Mouse (Mus musculus) ES-E14 (cell line): ENCODE results near the gene Cnot10. TPM values are rescaled to one million over a fixed set of nuclear protein-coding genes. Genes with fewer than 3 reads are reported as not detected.

Experiments
- DNase-seq: peaks from one replicate; pipeline ENCODE4 v3.0.0-alpha.2; 2013; ENCODE audit warnings: low read depth, low spot score
- H3K27ac ChIP-seq: 2 replicates; pipeline ENCODE4 v1.5.1; 2012; ENCODE audit warnings: low read depth, mild to moderate bottlenecking, low read length, moderate library complexity, mixed read lengths; ENCODE audit not compliant: poor library complexity, insufficient read depth, severe bottlenecking
- H3K36me3 ChIP-seq: 2 replicates; pipeline ENCODE4 v1.6.1; 2012; ENCODE audit warnings: mild to moderate bottlenecking, low read length, moderate library complexity, mixed read lengths; ENCODE audit not compliant: control insufficient read depth, poor library complexity, insufficient read depth, severe bottlenecking
- H3K4me1 ChIP-seq, 2 experiments: fragments of 150-350 bp in 1 of 2; sonication (generic) in 1 of 2; 2 replicates each; pipeline ENCODE4 v1.6.1; 2012; ENCODE audit warnings: low read length in 2 of 2, mild to moderate bottlenecking in 1 of 2, mixed read lengths in 1 of 2; ENCODE audit not compliant: control insufficient read depth in 2 of 2, insufficient read depth in 2 of 2, poor library complexity in 1 of 2
- H3K4me3 ChIP-seq, 2 experiments: fragments of 150-350 bp in 1 of 2; sonication (generic) in 1 of 2; 2 replicates each; pipeline ENCODE4 v1.5.1; 2012; ENCODE audit warnings: low read length in 2 of 2, low read depth in 1 of 2, mild to moderate bottlenecking in 1 of 2, mixed read lengths in 1 of 2; ENCODE audit not compliant: insufficient read depth in 1 of 2, poor library complexity in 1 of 2, severe bottlenecking in 1 of 2
- H3K9ac ChIP-seq: 2 replicates; pipeline ENCODE4 v1.6.1; 2012; ENCODE audit warnings: low read depth, mild to moderate bottlenecking, low read length, mixed read lengths; ENCODE audit not compliant: poor library complexity, insufficient read depth, severe bottlenecking
- H3K9me3 ChIP-seq: fragments of 150-350 bp; sonication (generic); 2 replicates; pipeline ENCODE4 v1.6.1; 2012; ENCODE audit warnings: low read depth, mild to moderate bottlenecking, low read length; ENCODE audit not compliant: control insufficient read depth, insufficient read depth
- CHD2 ChIP-seq: IDR thresholded peaks from 2 replicates; pipeline ENCODE4 v1.6.1; 2014; ENCODE audit warnings: mild to moderate bottlenecking, low read depth, low read length, inconsistent platforms
- HCFC1 ChIP-seq: IDR thresholded peaks from 2 replicates; pipeline ENCODE4 v1.6.1; 2012; ENCODE audit warnings: low read length, inconsistent platforms, borderline replicate concordance; ENCODE audit not compliant: insufficient read depth
- MAFK ChIP-seq: IDR thresholded peaks from 2 replicates; pipeline ENCODE4 v1.6.1; 2014; ENCODE audit warnings: mild to moderate bottlenecking, low read depth, low read length, inconsistent platforms; ENCODE audit not compliant: insufficient read depth
- ZC3H11A ChIP-seq: IDR thresholded peaks from 2 replicates; pipeline ENCODE4 v1.6.1; 2012; ENCODE audit warnings: low read depth, mild to moderate bottlenecking, inconsistent platforms, low read length, borderline replicate concordance
- ZNF384 ChIP-seq: IDR thresholded peaks from 2 replicates; pipeline ENCODE4 v1.6.1; 2012; ENCODE audit warnings: low read depth, low read length, inconsistent platforms
- in situ Hi-C, 2 experiments: fragments of 600-800 bp; cut with MboI; formaldehyde crosslinking; loops; one replicate each; pipeline ENCODE4 v1.15.1; 2025; ENCODE audit warnings: low sequenced_read_pairs in 2 of 2, inconsistent platforms in 1 of 2; ENCODE audit not compliant: unreplicated experiment in 2 of 2
- total RNA-seq: library from RNA; depleted of rRNA; stranded (reverse); fragments of 300-350 nt; gene quantifications from 2 replicates; pipeline ENCODE4 v1.2.3, GENCODE M21; 2012

The Cnot10 gene
- total RNA-seq, 1 experiment: 73.0 TPM

DNA sequence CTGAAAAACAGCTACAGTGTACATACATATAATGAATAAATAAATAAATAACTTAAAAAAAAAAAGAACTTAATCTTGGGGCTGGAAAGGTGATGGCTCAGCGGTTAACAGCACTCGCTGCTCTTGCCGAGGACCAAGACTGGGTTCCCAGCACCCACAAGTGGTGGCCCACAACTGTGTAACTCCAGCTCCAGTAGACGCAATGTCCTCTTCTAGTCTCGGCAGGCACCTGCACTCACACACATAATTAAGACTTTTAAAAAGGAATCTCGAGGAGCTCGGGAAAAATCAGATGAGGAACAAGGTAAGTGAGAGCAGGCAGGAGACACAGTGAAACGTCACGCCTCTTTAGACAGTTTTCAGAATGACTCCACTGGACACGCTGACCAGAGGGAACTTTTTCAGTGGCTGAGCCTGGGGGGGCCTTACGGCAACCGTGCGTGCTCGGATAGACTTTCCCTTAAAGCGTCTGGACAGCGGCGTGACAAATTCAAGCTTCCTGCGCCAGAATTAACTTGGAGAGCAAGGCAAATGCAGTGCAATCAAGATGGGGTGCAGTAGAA is 717 bp downstream of the Cnot10 start:
- Histone ChIP-seq H3K4me3 (peak overlapping the region; percentile 88 to 91), H3K27ac (peak overlapping the region; percentile 77), H3K4me1 (peaks cover 8 to 11% of the 10 kb centered on the region in 2 experiments), H3K36me3 (peaks cover 11% of the 10 kb centered on the region; the same call in 1 of the 2 replicates), H3K9ac (peak overlapping the region; percentile 89), H3K9me3 (no peaks in the 10 kb centered on the region)
- no peak for DNase-seq
- TF ChIP-seq ZC3H11A (no peak), ZNF384 (no peak), CHD2 (no peak), MAFK (no peak), HCFC1 (no peak)
- in situ Hi-C loops: no loop called here

DNA sequence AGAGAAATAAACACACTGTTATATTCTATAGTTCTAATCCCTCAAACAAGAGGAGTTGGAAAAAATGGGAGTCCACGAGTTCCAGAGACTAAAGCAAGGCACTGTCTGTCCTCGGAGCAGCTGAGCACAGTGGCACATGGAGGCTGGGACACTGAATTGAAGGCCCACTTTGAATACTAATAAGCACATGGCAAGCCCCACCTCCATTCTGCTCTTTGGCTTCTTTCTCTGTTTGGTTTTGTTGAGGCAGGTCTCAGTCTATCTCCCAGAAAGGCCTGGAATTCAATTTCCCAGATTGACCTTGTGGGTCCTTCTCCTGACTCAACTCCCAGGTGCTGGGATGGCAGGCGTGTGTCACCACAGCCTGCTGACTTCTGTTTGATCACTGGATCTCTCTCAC is 3.2 kb downstream of the Cnot10 start:
- Histone ChIP-seq H3K4me3 (peak overlapping the region in 1 of 2 experiments; percentile 7; a peak in 2 of 4 replicates), H3K9ac (peak overlapping the region; percentile 27), H3K4me1 (peaks cover 8 to 11% of the 10 kb centered on the region in 2 experiments), H3K36me3 (peaks cover 15% of the 10 kb centered on the region; the same call in 1 of the 2 replicates), H3K27ac (peak overlapping the region; percentile 34; the same call in 1 of the 2 replicates), H3K9me3 (no peaks in the 10 kb centered on the region)
- in situ Hi-C loops: no loop called here
- TF ChIP-seq CHD2: no peak
- no peak for TF ChIP-seq ZNF384
- no peak for TF ChIP-seq ZC3H11A
- TF ChIP-seq MAFK: no peak
- no peak for TF ChIP-seq HCFC1
- DNase-seq: no peak

DNA sequence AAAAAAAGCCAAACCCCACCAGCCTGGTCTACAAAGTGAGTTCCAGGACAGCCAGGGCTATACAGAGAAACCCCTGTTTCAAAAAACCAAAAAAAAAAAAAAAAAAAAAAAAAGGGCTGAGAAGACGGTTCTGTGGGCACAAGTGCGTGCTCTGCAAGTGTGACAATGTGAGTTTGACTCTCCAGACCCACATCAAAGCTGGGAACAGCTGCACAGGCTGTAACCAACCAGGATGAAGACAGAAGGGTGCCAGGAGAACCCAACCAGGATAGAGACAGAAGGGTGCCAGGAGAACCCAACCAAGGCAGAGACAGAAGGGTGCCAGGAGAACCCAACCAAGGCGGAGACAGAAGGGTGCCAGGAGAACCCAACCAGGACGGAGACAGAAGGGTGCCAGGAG is 3.8 kb downstream of the Cnot10 start:
- H3K9ac ChIP-seq: no peak overlapping the region
- no peak overlapping the region for H3K4me3 ChIP-seq
- no peak overlapping the region for H3K27ac ChIP-seq
- peaks cover 15% of the 10 kb centered on the region; the same call in 1 of the 2 replicates for H3K36me3 ChIP-seq
- DNase-seq: no peak
- H3K9me3 ChIP-seq: no peaks in the 10 kb centered on the region
- H3K4me1 ChIP-seq: peaks cover 8 to 11% of the 10 kb centered on the region in 2 experiments
- in situ Hi-C loops: no loop called here
- TF ChIP-seq HCFC1 (no peak), MAFK (no peak), ZNF384 (no peak), CHD2 (no peak), ZC3H11A (no peak)

DNA sequence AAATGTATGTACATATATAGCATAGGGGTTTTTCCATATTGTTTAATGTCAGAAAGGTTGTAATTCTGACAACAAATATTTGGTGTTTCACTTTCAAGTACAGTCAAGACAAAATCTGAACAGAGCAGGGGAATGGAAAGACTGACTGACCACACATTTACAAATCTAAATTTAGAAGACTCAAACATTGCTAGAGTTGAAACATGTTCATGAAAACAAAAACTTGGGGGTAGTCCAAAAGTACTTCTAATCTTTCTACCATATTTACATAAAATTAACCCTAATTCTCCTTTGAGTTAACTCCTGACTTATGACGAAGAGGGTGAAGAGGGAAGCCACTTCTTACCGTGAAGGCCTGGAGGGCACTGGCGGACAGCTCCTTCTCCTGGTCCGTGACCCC is 7.7 kb downstream of the Cnot10 start:
- no peak overlapping the region for H3K4me3 ChIP-seq
- H3K27ac ChIP-seq: no peak overlapping the region
- no peaks in the 10 kb centered on the region for H3K9me3 ChIP-seq
- in situ Hi-C loops: no loop called here
- peaks cover 26% of the 10 kb centered on the region for H3K36me3 ChIP-seq
- no peak for DNase-seq
- no peak overlapping the region for H3K9ac ChIP-seq
- no peak for TF ChIP-seq ZC3H11A
- TF ChIP-seq CHD2: no peak
- no peak for TF ChIP-seq ZNF384
- no peak for TF ChIP-seq HCFC1
- TF ChIP-seq MAFK: no peak
- H3K4me1 ChIP-seq: peaks cover 3 to 9% of the 10 kb centered on the region in 2 experiments; a peak in 3 of 4 replicates
